Mouse (Mus musculus) T-helper 2 cell (primary cell): ENCODE data around the gene Olfr884.

Experiments
- in situ Hi-C: fragments of 300-600 bp; cut with MboI, MseI; formaldehyde crosslinking; loops from one replicate; pipeline ENCODE4 v1.15.1; 2025; ENCODE audit warnings: high pct_unique_total_duplicates

The Olfr884 gene

GRCm38 (mm10) chr9:38046255-38046654, at the start of gene Olfr884:
Gene Olfr884 (plus strand): TSS chr9:38046555.
- in situ Hi-C loops: loop anchor here (10.0 kb wide), 1 partner anchor 449 kb away; the partner anchor contains the start of gene Olfr907

- in situ Hi-C loops: loop anchor here (10.0 kb wide), 1 partner anchor 1386 kb away; the partner anchor contains the start of gene Olfr951
Observed at GRCm38 (mm10) chr9:37998581-37999204, 47.7 kb upstream of the Olfr884 start.

GRCm38 (mm10) chr9:38000021-38000420, 46.3 kb upstream of the Olfr884 start:
- in situ Hi-C loops: no loop called here

- in situ Hi-C loops: loop anchor here (10.0 kb wide), 1 partner anchor 1769 kb away; the partner anchor contains the start of gene Olfr969
Observed at GRCm38 (mm10) chr9:38025508-38025907, 20.8 kb upstream of the Olfr884 start, which contains the start of gene Olfr883. Gene Olfr883 (plus strand): TSS chr9:38025808.

- in situ Hi-C loops: no loop called here
Observed at GRCm38 (mm10) chr9:38061022-38061421, 14.7 kb downstream of the Olfr884 start, which contains the start of gene Olfr885. Gene Olfr885 (plus strand): TSS chr9:38061322.

DNA sequence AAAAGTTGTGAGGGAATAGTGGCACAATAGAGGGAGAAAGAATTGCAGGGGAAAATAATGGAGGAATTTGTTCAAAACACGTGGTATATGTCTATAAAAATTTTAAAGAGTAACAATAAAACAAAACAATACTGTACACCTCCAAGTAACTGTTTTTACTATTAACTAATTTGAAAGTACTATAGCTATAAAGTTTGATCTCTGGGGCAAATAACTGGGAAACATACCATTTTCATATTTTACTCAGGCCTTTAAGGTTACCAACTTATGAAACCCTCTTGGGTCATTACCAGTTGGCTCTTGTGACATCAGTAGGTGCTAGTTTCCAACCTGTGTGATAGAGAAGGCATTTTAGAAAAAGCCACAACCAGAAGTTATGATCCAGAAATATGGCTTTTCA, 37.4 kb downstream of the Olfr884 start, which contains the start of gene Olfr887:
TSS of gene Olfr887 (plus strand) at position 301 of the 400 bp plus-strand sequence.
- in situ Hi-C loops: no loop called here
